Mouse (Mus musculus): ENCODE measurements around the gene Vps33b. TPM values are rescaled to one million over a fixed set of nuclear protein-coding genes. Genes with fewer than 3 reads are reported as not detected.
"Not testable (repeated sequence)": the region's sequence is repeated elsewhere in the genome, so short reads cannot be mapped to it uniquely, and the experiment has no call there.

Gene Vps33b
- polyA plus RNA-seq, 1 experiment from 2014 or later, result 9.0 TPM

DNA sequence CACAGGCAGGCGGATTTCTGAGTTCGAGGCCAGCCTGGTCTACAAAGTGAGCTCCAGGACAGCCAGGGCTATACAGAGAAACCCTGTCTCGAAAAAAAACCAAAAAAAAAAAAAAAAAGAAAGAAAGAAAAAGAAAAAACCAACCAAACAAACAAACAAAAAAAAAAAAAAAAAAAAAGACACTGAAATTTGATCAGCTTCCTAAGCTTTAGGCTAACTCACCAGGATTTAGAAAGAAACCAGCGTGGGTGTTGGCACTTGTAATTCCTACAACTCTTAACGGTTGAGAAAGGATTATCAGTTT is 55.3 kb downstream of the Vps33b start:
- peak overlapping the region; percentile 74 for H3K27ac ChIP-seq
- peaks cover 25% of the 10 kb centered on the region for H3K4me1 ChIP-seq
- 36% methylated on average over 5 of the region's 5 CpGs for WGBS (ENCODE audit: insufficient replicate concordance)
- ATAC-seq; H3K9me3 ChIP-seq (replicated peaks); H3K27me3 ChIP-seq (replicated peaks): not testable (repeated sequence)
- H3K4me3 ChIP-seq, result peak overlapping the region; percentile 69; the same call in 1 of the 2 replicates
- H3K4me2 ChIP-seq, result peak overlapping the region; percentile 87
- peaks cover 62% of the 10 kb centered on the region for H3K36me3 ChIP-seq
- 0 out of 2 replicates have a peak overlapping the region, but pooled peaks have one; percentile 8 for H3K9ac ChIP-seq

GRCm38 (mm10) chr7:80325292-80325868 is 55.9 kb downstream of the Vps33b start:
- Histone ChIP-seq H3K4me3 (no peak overlapping the region), H3K27ac (peak overlapping the region; percentile 18), H3K4me1 (peaks cover 25% of the 10 kb centered on the region), H3K27me3 (replicated peaks) (no peaks in the 10 kb centered on the region), H3K9ac (0 out of 2 replicates have a peak overlapping the region, but pooled peaks have one; percentile 8), H3K4me2 (peak overlapping the region; percentile 87; the same call in 1 of the 2 replicates), H3K36me3 (peaks cover 62% of the 10 kb centered on the region), H3K9me3 (replicated peaks) (no peaks in the 10 kb centered on the region)
- no peak for ATAC-seq
- WGBS (ENCODE audit: insufficient replicate concordance), result 89% methylated on average over 16 of the region's 16 CpGs

DNA sequence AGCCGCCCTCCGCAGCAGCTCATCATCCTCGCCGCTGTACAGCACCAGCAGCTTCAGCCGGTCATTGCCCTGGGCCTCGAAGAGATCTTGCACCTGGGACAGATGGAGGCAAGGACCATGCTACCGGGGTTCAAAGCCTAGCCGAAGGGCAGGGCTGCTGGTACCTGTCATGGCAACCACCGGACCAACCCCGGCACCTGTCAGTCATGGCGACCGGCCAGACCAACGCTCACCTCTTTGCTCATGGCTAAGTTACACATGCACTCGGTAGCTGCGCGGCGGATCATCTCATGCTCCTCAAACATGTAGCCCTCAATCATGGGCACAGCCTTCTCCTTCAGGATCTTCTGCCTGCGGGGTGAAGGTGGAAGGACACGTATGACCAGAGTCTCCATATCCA is 56.6 kb downstream of the Vps33b start:
- no peaks in the 10 kb centered on the region for H3K9me3 ChIP-seq (replicated peaks)
- H3K9ac ChIP-seq, result no peak overlapping the region
- WGBS (ENCODE audit: insufficient replicate concordance), result 90% methylated on average over 19 of the region's 19 CpGs
- H3K27ac ChIP-seq, result no peak overlapping the region
- no peaks in the 10 kb centered on the region for H3K27me3 ChIP-seq (replicated peaks)
- ATAC-seq, result no peak
- no peak overlapping the region for H3K4me3 ChIP-seq
- H3K4me1 ChIP-seq, result peaks cover 25% of the 10 kb centered on the region
- H3K36me3 ChIP-seq, result peaks cover 62% of the 10 kb centered on the region
- no peak overlapping the region for H3K4me2 ChIP-seq

DNA sequence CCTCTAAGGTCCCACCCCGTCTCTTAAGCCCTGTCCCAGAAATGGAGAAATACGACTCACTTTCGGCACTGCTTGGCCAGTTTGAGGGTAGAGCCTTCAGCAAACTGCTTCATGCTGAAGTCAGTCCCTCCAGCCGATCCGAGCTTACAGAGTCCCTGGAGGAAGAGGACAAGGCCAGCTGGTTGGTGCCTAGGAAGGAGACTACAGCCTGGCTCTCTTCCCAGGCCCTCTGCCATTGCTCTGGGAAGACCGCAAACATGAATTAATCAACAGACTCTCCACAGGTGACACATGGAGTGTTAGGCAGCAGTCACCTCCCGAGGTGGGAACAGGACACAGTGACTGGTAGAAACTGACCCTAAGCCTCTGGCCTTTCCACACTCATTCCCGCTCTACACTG is 60.8 kb downstream of the Vps33b start:
- H3K36me3 ChIP-seq, result peaks cover 99% of the 10 kb centered on the region
- no peak overlapping the region for H3K4me2 ChIP-seq
- WGBS (ENCODE audit: insufficient replicate concordance), result 83% methylated on average over 8 of the region's 8 CpGs
- H3K4me1 ChIP-seq, result peaks cover 2% of the 10 kb centered on the region
- H3K4me3 ChIP-seq, result no peak overlapping the region
- ATAC-seq, result no peak
- H3K27me3 ChIP-seq (replicated peaks), result no peaks in the 10 kb centered on the region
- H3K27ac ChIP-seq, result no peak overlapping the region
- no peak overlapping the region for H3K9ac ChIP-seq
- H3K9me3 ChIP-seq (replicated peaks), result no peaks in the 10 kb centered on the region

DNA sequence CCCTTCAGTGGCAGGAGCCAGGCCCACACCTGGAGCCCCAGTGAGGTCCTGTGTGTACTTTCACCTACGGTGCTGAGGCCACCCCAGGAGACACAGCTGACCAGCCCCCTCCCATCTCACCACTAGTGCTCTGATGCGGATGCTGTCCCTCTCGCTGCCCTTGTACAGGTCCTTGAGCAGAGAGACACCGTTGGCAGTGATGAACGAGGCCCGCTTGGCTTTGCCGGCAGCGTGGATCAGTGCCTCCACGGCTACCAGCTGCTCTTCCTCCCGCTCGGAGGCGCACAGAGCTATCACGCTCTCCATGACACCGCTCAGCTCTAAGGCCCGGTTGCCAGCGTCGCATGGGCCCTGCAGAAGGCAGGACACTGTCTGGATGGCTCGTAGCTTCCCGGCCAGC is 62.0 kb downstream of the Vps33b start:
- no peak for ATAC-seq
- Histone ChIP-seq H3K4me1 (no peaks in the 10 kb centered on the region), H3K4me3 (no peak overlapping the region), H3K9ac (no peak overlapping the region), H3K27ac (no peak overlapping the region), H3K9me3 (replicated peaks) (no peaks in the 10 kb centered on the region), H3K36me3 (peaks cover 99% of the 10 kb centered on the region), H3K27me3 (replicated peaks) (no peaks in the 10 kb centered on the region), H3K4me2 (no peak overlapping the region)
- 91% methylated on average over 19 of the region's 19 CpGs for WGBS (ENCODE audit: insufficient replicate concordance)

DNA sequence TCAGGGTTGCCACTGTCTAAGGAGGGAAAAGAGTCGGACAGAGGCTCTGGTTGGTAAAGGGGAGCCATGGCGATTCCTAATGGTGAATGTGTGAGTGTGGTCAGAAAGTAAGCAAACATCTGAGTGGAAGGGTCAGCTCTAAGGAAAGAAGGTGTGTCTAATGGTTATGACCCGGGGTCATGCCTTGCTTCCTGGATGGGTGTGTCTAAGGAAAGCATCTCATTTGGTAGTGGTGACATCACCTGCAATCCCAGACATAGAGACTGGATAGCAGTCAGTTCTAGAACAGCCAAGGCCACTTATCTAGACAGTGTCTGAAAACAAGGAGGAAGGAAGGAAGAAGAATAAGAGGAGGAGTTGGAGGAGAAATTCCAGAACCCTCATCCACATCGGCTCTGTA is 65.4 kb downstream of the Vps33b start:
- Histone ChIP-seq H3K4me2 (no peak overlapping the region), H3K9ac (no peak overlapping the region), H3K4me1 (peaks cover 9% of the 10 kb centered on the region), H3K9me3 (replicated peaks) (no peaks in the 10 kb centered on the region), H3K27ac (no peak overlapping the region), H3K4me3 (no peak overlapping the region), H3K27me3 (replicated peaks) (no peaks in the 10 kb centered on the region), H3K36me3 (peaks cover 82% of the 10 kb centered on the region)
- WGBS (ENCODE audit: insufficient replicate concordance), result 75% methylated on average over 4 of the region's 4 CpGs
- no peak for ATAC-seq

DNA sequence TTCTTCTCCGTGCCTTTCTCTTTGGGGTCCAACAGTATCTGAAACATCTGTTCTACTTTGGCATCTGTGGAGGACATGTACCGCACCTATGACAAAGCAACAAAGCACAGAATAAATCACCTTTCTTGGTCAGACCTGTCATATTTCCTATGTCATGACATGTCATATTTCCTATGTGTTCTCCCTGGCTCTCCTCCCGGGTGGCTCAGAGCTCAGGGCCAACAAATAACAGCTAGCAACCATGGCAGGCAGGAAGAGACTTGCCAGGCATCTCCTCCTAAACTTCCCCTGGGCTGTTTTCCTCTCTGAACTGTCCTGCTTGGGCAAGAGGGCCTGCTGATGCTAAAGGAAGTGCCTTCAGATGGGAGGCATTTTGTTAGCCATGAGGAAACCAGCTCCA is 67.5 kb downstream of the Vps33b start:
- H3K36me3 ChIP-seq, result peaks cover 61% of the 10 kb centered on the region
- H3K27ac ChIP-seq, result no peak overlapping the region
- 75% methylated on average over 3 of the region's 3 CpGs for WGBS (ENCODE audit: insufficient replicate concordance)
- no peak overlapping the region for H3K4me2 ChIP-seq
- H3K9ac ChIP-seq, result no peak overlapping the region
- H3K27me3 ChIP-seq (replicated peaks), result no peaks in the 10 kb centered on the region
- ATAC-seq, result no peak
- H3K4me1 ChIP-seq, result peaks cover 24% of the 10 kb centered on the region
- no peak overlapping the region for H3K4me3 ChIP-seq
- H3K9me3 ChIP-seq (replicated peaks), result no peaks in the 10 kb centered on the region

DNA sequence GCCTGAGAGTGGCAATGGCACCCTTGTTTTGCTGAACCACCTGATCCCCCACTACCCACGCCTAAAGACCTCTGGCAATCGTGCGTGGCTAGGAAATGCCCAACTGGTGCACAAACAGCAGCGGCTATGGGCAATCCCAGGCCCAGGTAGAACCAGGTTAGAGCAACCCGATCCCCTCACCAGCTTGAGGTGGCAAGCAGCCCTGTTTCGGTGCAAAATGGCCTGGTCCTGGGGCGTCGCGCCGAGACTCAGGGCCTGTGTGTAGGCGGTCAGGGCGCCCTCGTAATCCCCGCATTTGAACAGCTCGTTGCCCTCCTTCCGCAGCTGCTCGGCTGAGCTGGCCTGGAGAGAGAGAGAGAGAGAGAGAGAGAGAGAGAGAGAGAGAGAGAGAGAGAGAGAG is 69.9 kb downstream of the Vps33b start:
- WGBS (ENCODE audit: insufficient replicate concordance), result 11% methylated on average over 17 of the region's 17 CpGs
- H3K9me3 ChIP-seq (replicated peaks), result no peaks in the 10 kb centered on the region
- peak overlapping the region; percentile 75; the same call in 1 of the 2 replicates for H3K27ac ChIP-seq
- H3K27me3 ChIP-seq (replicated peaks), result no peaks in the 10 kb centered on the region
- H3K36me3 ChIP-seq, result peaks cover 38% of the 10 kb centered on the region
- H3K9ac ChIP-seq, result peak overlapping the region; percentile 78
- H3K4me1 ChIP-seq, result peaks cover 41% of the 10 kb centered on the region
- peak overlapping the region; percentile 69 for H3K4me3 ChIP-seq
- H3K4me2 ChIP-seq, result peak overlapping the region; percentile 89
- no peak for ATAC-seq

GRCm38 (mm10) chr7:80339793-80340628 is 70.6 kb downstream of the Vps33b start:
- under 1% methylated on average over 45 of the region's 45 CpGs for WGBS (ENCODE audit: insufficient replicate concordance)
- Histone ChIP-seq H3K9ac (peak overlapping the region; percentile 78), H3K36me3 (peaks cover 32% of the 10 kb centered on the region), H3K4me1 (peaks cover 41% of the 10 kb centered on the region), H3K4me2 (peak overlapping the region; percentile 89), H3K27ac (peak overlapping the region; percentile 87), H3K9me3 (replicated peaks) (no peaks in the 10 kb centered on the region), H3K4me3 (peak overlapping the region; percentile 69), H3K27me3 (replicated peaks) (no peaks in the 10 kb centered on the region)
- peak; percentile 98 for ATAC-seq

DNA sequence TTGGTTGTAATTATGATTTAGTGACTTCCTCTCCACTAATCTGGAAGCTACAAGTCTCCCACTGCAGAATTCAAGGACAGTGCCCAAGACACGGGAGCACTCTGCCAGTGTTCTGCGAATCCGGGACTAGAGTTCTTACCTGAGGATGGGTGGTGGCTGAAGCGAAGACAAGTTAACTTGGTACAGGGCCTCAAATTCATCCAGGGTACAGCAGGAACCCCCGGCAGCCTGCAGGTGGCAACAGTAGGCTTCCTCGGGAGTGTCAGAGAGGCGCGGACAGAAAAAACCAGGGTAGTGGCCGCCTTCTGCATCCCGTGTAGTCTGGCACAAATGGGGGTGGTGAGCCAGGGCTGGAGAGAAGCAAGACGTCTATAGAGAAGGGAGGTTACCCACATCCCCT is 71.3 kb downstream of the Vps33b start, which contains the start of gene Unc45a:
Unc45a (minus strand) TSS at position 213 of the 400 bp plus-strand sequence.
- 4% methylated on average over 11 of the region's 11 CpGs for WGBS (ENCODE audit: insufficient replicate concordance)
- Histone ChIP-seq H3K9me3 (replicated peaks) (no peaks in the 10 kb centered on the region), H3K36me3 (peaks cover 27% of the 10 kb centered on the region), H3K27ac (peak within 1 kb of the TSS; percentile 87), H3K4me3 (peak within 1 kb of the TSS; percentile 69), H3K4me1 (peaks cover 41% of the 10 kb centered on the region), H3K9ac (peak within 1 kb of the TSS; percentile 78), H3K27me3 (replicated peaks) (no peaks in the 10 kb centered on the region), H3K4me2 (peak within 1 kb of the TSS; percentile 89)
- ATAC-seq, result peak; percentile 52

Measured in liver, embryonic 12.5 days (tissue).